Mouse (Mus musculus) embryonic facial prominence, embryonic 13.5 days (tissue): ENCODE results near the gene Banp. TPM values are rescaled to one million over a fixed set of nuclear protein-coding genes. Genes with fewer than 3 reads are reported as not detected.

Source experiments
- ATAC-seq: fragments of 200-750 bp; cut with Nextera tagmentation; 2 replicates; pipeline ENCODE4 v1.8.0; 2017; ENCODE audit warnings: low read depth; ENCODE audit not compliant: insufficient number of reproducible peaks, insufficient read depth, low FRiP score, low TSS enrichment
- H3K27ac ChIP-seq: fragments of 300-500 bp; sonication (generic); 2 replicates; pipeline ENCODE4 v1.5.1; 2015; ENCODE audit warnings: moderate library complexity, mild to moderate bottlenecking, inconsistent platforms
- H3K27me3 ChIP-seq: fragments of 300-500 bp; sonication (generic); 2 replicates; pipeline ENCODE4 v1.6.1; 2015; ENCODE audit warnings: mild to moderate bottlenecking, inconsistent platforms
- H3K36me3 ChIP-seq: fragments of 300-500 bp; sonication (generic); 2 replicates; pipeline ENCODE4 v1.6.1; 2015; ENCODE audit warnings: mild to moderate bottlenecking, inconsistent platforms
- H3K4me1 ChIP-seq: fragments of 300-500 bp; sonication (generic); 2 replicates; pipeline ENCODE4 v1.6.1; 2015; ENCODE audit warnings: inconsistent platforms
- H3K4me2 ChIP-seq: fragments of 300-500 bp; sonication (generic); 2 replicates; pipeline ENCODE4 v1.6.1; 2015; ENCODE audit warnings: moderate library complexity, mild to moderate bottlenecking, inconsistent platforms
- H3K4me3 ChIP-seq: fragments of 300-500 bp; sonication (generic); 2 replicates; pipeline ENCODE4 v1.5.1; 2015; ENCODE audit warnings: mild to moderate bottlenecking, inconsistent platforms
- H3K9ac ChIP-seq: fragments of 300-500 bp; sonication (generic); 2 replicates; pipeline ENCODE4 v1.6.1; 2015; ENCODE audit warnings: mild to moderate bottlenecking, inconsistent platforms
- H3K9me3 ChIP-seq: fragments of 300-500 bp; sonication (generic); 2 replicates; pipeline ENCODE4 v1.6.1; 2016; ENCODE audit warnings: inconsistent platforms
- WGBS: fragments of 180-500 bp; shearing (Covaris S2); methylation state at CpG from one replicate; pipeline ENCODE4 v1.1.7; 2015; ENCODE audit warnings: mixed read lengths; 5-methylcytosine and 5-hydroxymethylcytosine counted together
- polyA plus RNA-seq: library from polyadenylated mRNA; unstranded; fragments of >200 nt; fragmentation: Nextera tagmentation; extraction: Ambion mirVana; gene quantifications from 2 replicates; pipeline ENCODE4 v1.2.1, GENCODE M21; 2015

The Banp gene
- polyA plus RNA-seq, 1 experiment from 2014 or later = 42.6 TPM

DNA sequence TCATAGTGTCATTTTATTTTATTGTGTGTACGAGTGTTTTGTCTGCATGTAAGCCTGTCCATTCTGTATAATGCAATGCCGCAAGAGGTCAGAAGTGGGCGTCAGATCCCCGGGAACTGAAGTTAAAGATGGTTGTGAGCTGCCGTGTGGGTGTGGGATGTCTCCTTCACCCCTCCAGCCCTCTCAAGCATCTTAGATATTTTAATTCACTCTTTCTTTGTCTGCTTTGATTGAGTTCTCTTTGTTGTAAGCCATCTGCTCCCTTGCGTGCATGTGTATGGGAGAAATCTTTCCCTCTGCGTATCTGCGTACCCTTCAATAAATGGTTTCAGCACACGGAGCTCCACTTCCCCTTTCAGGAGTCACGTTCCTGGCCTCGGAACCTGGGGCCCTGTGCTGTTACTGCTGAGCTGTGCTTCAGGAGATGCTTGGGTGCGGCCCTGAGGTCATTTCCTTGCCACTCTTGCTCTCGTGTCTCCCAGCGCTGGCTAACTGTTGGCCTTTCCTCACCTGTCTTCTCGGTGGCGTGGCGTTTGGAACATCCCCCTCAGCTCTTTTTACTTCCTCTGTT, 22.0 kb downstream of the Banp start:
- ATAC-seq = no peak
- Histone ChIP-seq H3K36me3 (peaks cover 28% of the 10 kb centered on the region), H3K27ac (peak overlapping the region; percentile 33), H3K4me1 (peaks cover 28% of the 10 kb centered on the region), H3K9me3 (no peaks in the 10 kb centered on the region), H3K4me2 (no peak overlapping the region), H3K27me3 (no peaks in the 10 kb centered on the region), H3K9ac (0 out of 2 replicates have a peak overlapping the region, but pooled peaks have one; percentile 36), H3K4me3 (no peak overlapping the region)
- 75% methylated on average over 17 of the region's 17 CpGs for WGBS

DNA sequence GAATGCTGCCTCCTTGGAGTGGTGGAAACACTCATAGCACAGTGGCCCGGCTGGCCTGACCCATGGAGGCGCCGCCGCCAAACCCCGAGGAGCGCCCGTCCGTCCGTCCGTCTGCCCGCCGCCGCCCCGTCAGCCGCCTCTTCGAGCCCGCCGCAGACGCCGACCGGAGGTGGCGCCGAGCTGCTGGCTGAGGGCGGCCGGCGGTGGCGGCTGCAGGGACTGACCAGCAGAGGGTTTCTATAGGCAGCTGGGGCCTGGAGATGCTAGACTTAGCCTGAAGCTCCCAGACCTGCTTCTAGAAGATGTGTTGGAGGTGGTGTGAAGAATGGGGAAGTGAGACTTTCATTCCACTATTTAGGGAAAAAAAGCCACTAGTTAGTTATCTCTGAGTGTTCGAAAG, 24.4 kb downstream of the Banp start:
- ATAC-seq = no peak

DNA sequence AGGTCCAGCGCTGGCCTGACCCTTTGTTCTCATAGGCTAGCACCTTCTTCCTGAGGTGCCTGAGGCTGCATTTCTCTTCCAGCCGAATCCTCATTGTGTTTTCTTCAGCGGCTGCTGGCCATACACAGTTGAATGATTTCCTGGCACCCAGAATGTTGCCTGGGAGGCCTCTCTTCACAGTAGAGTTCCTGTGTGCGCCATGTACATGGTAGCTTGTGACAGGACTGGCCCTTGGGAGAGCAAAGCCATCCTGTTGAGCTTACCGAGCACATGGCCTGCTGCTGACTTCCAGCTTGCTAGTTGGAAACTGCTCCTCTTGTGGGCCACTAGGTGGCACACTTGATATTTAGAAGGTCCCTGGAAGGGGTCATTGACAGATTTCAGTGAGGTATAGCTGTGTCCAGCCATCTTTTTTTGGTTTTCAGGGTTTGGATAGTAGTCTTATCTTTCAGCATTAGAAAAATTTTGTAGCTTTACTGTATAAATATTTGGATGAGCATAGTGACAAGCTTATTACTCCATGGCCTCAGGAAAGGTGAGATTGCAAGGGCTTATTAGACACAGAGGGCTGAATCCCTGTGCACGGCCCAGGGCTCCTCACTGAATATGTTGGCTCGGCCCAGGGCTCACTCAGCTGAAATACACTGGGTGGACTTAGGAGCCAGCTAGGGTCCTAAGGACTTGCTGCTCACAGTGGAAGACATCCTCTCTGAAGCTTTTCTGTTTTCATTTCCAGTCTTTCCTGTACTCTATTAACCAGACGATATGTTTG, 28.5 kb downstream of the Banp start:
- Histone ChIP-seq H3K4me2 (no peak overlapping the region), H3K27ac (no peak overlapping the region), H3K27me3 (no peaks in the 10 kb centered on the region), H3K36me3 (peaks cover 80% of the 10 kb centered on the region), H3K4me3 (no peak overlapping the region), H3K9ac (no peak overlapping the region), H3K4me1 (no peaks in the 10 kb centered on the region), H3K9me3 (no peaks in the 10 kb centered on the region)
- ATAC-seq = no peak
- WGBS = 51% methylated on average over 8 of the region's 8 CpGs

More for the DNA sequence above, 24.4 kb downstream of the Banp start:
- Histone ChIP-seq H3K27me3 (no peaks in the 10 kb centered on the region), H3K4me3 (no peak overlapping the region), H3K27ac (no peak overlapping the region), H3K4me2 (no peak overlapping the region), H3K36me3 (peaks cover 48% of the 10 kb centered on the region), H3K9ac (no peak overlapping the region), H3K4me1 (peaks cover 6% of the 10 kb centered on the region; the same call in 1 of the 2 replicates), H3K9me3 (no peaks in the 10 kb centered on the region)
- 90% methylated on average over 28 of the region's 28 CpGs for whole genome bisulfite sequencing

DNA sequence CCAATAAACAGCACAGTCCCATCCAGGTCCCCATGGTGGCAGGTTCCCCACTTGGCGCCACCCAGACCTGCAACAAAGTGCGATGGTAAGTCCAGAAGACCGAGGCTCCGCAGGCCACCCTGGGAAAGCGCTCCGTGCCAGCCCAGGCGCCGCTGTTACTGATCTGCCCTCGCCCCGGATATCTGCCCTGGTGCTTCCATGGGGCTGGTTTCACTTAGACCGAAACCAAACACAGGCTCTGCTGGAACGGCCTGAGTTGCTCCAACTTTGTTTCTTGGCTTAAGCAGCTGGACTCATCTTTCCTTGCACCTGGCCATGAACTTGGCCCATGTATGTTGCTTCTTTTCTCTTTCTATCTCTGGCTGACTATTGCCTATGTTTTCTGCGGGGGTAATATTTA, 29.1 kb downstream of the Banp start:
- H3K4me3 ChIP-seq = no peak overlapping the region
- 86% methylated on average over 13 of the region's 13 CpGs for WGBS
- no peak overlapping the region for H3K27ac ChIP-seq
- H3K9me3 ChIP-seq = no peaks in the 10 kb centered on the region
- peaks cover 86% of the 10 kb centered on the region for H3K36me3 ChIP-seq
- H3K4me1 ChIP-seq = no peaks in the 10 kb centered on the region
- H3K27me3 ChIP-seq = no peaks in the 10 kb centered on the region
- H3K9ac ChIP-seq = no peak overlapping the region
- ATAC-seq = no peak
- no peak overlapping the region for H3K4me2 ChIP-seq

DNA sequence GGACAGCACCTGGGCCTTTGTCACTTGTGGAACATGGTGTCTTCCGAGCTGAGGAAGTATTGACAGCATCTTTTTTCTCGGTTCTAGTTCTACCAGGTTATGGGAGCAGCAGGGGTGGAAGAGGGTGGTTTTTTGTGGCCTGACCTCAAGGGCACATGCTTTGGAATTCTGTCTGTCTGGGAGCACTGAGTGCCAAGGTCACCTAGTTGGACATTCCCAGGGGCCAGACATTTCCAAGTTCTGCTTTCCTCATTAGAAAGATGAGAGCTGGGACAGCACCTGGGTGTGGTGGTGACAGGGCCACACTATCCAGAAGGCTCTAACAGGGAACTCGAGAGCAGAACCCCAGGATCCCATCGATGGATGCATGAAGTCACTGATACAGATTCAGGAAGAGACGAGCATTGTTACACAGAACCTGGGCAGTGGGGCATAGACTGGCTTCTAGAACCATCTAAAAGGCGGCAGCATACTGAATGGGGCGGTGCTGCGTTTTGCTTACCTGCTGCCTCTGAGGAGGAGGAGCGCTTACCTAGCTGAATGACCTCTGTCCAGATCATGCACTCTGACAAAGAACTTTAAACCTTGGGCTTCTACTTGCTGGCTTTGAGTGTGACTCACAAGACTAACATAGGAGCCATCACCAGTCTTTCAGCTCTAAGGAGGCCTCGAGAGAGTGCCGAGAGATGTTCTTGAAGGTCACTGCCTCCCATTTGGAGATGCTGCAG, 31.4 kb downstream of the Banp start:
- no peaks in the 10 kb centered on the region for H3K4me1 ChIP-seq
- H3K9me3 ChIP-seq = no peaks in the 10 kb centered on the region
- no peak overlapping the region for H3K4me2 ChIP-seq
- WGBS = 91% methylated on average over 11 of the region's 11 CpGs
- no peaks in the 10 kb centered on the region for H3K27me3 ChIP-seq
- no peak for ATAC-seq
- peaks cover 79% of the 10 kb centered on the region for H3K36me3 ChIP-seq
- no peak overlapping the region for H3K27ac ChIP-seq
- no peak overlapping the region for H3K4me3 ChIP-seq
- H3K9ac ChIP-seq = no peak overlapping the region

DNA sequence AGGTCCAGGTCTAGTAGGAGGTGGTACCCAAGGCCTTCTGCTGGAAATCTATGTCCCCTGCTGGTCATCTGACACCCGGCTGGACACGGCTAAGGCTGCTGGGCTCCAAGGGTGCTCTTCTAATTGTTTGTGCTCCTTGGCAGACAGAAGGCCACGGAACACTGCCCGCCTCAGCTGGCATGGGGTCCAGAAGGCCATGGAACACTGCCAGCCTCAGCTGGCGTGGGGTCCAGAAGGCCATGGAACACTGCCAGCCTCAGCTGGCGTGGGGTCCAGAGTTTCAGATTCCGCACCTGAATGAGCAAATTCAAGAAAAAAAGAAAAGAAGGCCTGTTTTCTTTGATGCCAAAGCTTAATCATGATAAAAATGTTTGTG, 32.0 kb downstream of the Banp start:
- 89% methylated on average over 7 of the region's 7 CpGs for WGBS
- H3K4me3 ChIP-seq = no peak overlapping the region
- no peaks in the 10 kb centered on the region for H3K4me1 ChIP-seq
- no peak for ATAC-seq
- H3K9ac ChIP-seq = no peak overlapping the region
- no peak overlapping the region for H3K27ac ChIP-seq
- H3K36me3 ChIP-seq = peaks cover 78% of the 10 kb centered on the region
- H3K4me2 ChIP-seq = no peak overlapping the region
- no peaks in the 10 kb centered on the region for H3K27me3 ChIP-seq
- H3K9me3 ChIP-seq = no peaks in the 10 kb centered on the region

DNA sequence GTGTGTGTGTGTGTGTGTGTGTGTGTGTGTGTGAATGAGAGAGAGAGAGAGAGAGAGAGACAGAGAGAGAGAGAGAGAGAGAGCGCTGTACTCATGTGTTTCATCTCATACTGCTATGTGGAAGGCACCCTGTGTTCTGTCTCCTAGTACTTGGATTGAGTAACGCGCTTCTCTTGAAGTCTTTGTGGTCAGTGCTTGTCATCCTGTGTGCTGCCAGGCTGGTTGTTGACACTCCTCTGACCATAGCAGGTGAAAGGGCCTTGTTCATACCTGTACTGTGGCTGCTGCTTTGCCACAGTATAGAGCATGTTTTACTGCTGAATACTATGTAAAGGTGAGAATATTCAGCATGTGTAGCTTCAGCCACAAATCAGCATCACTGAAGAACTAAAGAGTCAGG, 36.1 kb downstream of the Banp start:
- H3K36me3 ChIP-seq = peaks cover 79% of the 10 kb centered on the region

DNA sequence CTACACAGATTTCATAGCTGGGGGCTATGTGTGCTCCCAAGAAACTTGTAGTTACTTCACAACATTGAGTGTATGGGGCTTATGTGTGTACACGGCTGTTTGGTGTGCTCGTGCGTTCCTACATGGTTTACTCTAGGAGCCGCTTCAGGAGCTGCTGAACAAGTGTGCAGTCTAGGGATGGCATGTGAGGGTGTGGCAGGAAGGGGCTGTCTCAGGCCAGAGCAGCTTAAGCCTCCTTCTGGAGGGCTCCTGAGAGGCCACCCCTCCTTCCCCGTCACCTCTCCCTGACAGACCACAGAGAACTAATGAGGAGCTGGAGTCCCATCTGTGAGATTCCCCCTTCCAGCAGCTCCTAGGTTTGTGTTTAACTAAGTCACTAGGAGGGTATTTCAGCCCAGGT, 38.3 kb downstream of the Banp start:
- Histone ChIP-seq H3K27ac (no peak overlapping the region), H3K27me3 (no peaks in the 10 kb centered on the region), H3K9ac (no peak overlapping the region), H3K4me3 (no peak overlapping the region), H3K4me1 (peaks cover 4% of the 10 kb centered on the region; the same call in 1 of the 2 replicates), H3K36me3 (peaks cover 84% of the 10 kb centered on the region), H3K4me2 (no peak overlapping the region), H3K9me3 (no peaks in the 10 kb centered on the region)
- no peak for ATAC-seq
- 82% methylated on average over 5 of the region's 5 CpGs for WGBS

More for the DNA sequence above, 36.1 kb downstream of the Banp start:
- H3K4me3 ChIP-seq = no peak overlapping the region
- no peaks in the 10 kb centered on the region for H3K9me3 ChIP-seq
- no peaks in the 10 kb centered on the region for H3K27me3 ChIP-seq
- no peak overlapping the region for H3K4me2 ChIP-seq
- 100% methylated on average over 3 of the region's 3 CpGs for WGBS
- no peak overlapping the region for H3K9ac ChIP-seq
- H3K4me1 ChIP-seq = peaks cover 4% of the 10 kb centered on the region; the same call in 1 of the 2 replicates
- H3K27ac ChIP-seq = no peak overlapping the region
- no peak for ATAC-seq

DNA sequence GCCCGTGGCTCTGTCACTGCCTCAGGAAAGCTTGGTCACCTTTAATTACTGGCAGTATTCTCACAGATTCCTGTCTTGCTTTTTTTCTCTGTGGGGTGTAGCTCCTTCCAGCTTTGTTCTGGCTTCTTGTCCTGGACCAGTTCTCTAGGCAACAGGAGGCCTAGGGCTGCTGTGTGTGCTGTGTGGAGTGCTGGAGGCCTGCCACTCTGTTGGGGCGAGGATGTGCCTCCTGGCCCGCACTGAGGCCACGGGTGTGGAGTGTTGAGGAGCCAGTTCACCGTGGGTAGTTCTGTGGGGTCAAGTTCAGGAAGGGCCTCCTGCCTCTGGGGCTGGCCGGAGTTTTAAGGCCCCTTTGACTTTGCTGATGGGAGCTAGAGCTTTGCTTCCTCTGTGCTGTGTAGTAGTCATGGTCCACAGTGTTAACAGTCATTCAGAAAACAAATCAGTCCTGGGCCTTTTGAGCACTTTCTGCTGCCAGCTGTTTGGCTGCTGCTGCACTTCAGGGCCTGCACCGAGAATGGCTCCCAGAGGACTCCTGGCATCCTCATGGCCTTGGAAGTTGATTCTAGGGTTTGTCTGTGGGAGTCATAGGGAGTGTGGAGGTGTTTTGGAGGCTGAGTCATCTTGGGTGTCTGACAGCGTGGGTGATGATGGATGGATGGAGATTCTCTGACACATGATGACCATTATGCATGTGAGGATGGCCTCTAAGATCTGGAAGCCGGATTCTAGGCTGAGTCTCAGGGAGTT, 41.1 kb downstream of the Banp start:
- Histone ChIP-seq H3K36me3 (peaks cover 75% of the 10 kb centered on the region), H3K27me3 (no peaks in the 10 kb centered on the region), H3K4me3 (no peak overlapping the region), H3K4me1 (peaks cover 17% of the 10 kb centered on the region), H3K4me2 (no peak overlapping the region), H3K27ac (no peak overlapping the region), H3K9me3 (no peaks in the 10 kb centered on the region), H3K9ac (no peak overlapping the region)
- ATAC-seq = no peak
- 83% methylated on average over 9 of the region's 9 CpGs for WGBS

DNA sequence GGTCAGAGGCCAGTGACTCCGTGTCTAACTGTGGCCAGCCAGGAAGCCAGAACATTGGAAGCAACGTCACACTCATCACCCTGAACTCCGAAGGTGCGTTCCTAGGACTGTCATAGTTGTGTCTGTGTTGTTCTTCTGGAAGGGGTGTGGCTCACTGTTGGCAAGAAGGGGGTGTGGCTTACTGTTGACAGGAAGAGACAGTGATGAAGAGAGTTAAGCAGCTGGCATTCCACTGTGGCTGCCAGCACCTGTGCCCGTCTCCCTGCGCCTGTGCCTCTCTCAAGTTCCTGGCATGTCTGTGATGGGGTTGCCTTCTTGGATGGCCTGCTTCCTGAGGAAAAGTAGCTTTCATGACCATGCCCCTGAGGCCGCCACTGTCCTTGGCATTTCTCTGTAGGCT, 42.1 kb downstream of the Banp start:
- WGBS = 87% methylated on average over 7 of the region's 7 CpGs
- no peak overlapping the region for H3K27ac ChIP-seq

DNA sequence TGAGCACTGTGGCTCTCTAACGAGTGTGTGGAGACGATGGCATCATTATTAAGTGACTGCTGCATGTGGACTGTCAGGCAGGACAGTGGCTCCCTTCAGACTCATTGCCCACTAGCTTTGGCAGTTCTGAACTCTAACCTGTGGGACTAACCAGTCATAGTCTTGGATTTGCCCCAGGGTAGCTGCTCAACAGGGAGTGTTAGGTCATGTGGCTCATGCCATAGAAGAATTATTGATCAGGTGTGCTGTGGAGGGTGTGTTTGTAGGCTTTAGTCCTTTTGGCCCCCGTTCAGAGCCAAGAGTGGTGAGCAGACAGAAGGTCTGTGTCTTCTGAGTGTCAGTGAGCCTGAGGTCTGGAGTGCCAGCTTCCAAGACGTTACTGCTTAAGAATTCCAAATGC, 43.4 kb downstream of the Banp start:
- peaks cover 72% of the 10 kb centered on the region for H3K36me3 ChIP-seq
- no peak overlapping the region for H3K9ac ChIP-seq
- no peak for ATAC-seq
- H3K27ac ChIP-seq = no peak overlapping the region
- H3K4me2 ChIP-seq = no peak overlapping the region
- H3K4me1 ChIP-seq = peaks cover 17% of the 10 kb centered on the region
- WGBS = 81% methylated on average over 4 of the region's 4 CpGs
- H3K9me3 ChIP-seq = no peaks in the 10 kb centered on the region
- no peak overlapping the region for H3K4me3 ChIP-seq
- no peaks in the 10 kb centered on the region for H3K27me3 ChIP-seq

More for the DNA sequence above, 42.1 kb downstream of the Banp start:
- Histone ChIP-seq H3K4me2 (no peak overlapping the region), H3K4me3 (no peak overlapping the region), H3K27me3 (no peaks in the 10 kb centered on the region), H3K9ac (no peak overlapping the region), H3K36me3 (peaks cover 70% of the 10 kb centered on the region), H3K4me1 (peaks cover 17% of the 10 kb centered on the region), H3K9me3 (no peaks in the 10 kb centered on the region)
- ATAC-seq = no peak
